Mouse (Mus musculus) CD4-positive naive resting alpha-beta T cell, adult 57 days (primary cell): ENCODE measurements around the gene Gltpd2. TPM values are rescaled to one million over a fixed set of nuclear protein-coding genes. Genes with fewer than 3 reads are reported as not detected.

ENCODE experiments used
- total RNA-seq: library from RNA; stranded (reverse); gene quantifications from one replicate; pipeline ENCODE4 v1.2.4, GENCODE M21; 2023

The Gltpd2 gene
- not detected for total RNA-seq

GRCm38 (mm10) chr11:70518923-70519322, at the start of gene Gltpd2:
Gltpd2 (plus strand) TSS chr11:70519196.

DNA sequence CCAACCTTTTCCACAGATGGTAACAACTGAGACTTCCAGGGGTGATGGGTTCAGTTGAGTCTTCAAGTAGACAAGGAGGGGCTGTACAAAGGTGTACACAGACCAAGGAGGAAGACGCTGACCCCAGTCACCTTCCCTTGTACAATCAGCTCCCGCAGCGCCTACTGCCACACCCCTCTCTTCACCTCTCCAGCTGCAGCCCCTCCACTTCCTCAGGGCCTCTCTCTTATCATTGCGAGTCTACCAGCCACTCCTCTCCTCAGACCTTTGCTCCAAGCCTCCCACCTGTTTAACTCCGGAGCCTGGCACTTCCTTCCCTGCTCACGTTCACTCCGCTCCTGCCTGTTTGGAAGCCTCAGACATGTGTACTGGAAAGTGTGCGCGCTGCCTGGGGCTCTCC, 14.0 kb upstream of the Gltpd2 start, which contains the start of gene Tm4sf5:
Tm4sf5 (plus strand) TSS at position 275 of the 400 bp plus-strand sequence.

DNA sequence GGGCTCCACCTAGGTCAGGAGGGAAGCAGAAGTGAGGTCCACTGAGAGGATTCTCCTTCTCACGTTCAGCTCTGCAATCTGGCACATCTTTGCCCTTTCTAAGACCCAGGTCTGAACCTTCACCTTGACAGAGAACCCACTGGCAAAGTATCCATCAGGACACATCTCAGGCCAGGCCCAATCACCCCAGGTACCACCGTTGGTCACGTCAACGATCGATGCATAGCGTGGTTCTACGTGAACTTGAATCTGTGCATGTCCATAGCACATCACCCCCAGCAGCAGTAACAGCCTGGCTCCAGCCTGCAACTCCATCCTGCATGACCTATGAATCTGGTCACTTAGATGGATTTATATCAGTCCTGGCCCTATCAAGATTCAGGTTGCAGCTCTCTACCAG, 4.7 kb upstream of the Gltpd2 start, which contains the start of gene Vmo1:
Vmo1 (minus strand) TSS at position 329 of the 400 bp plus-strand sequence.

GRCm38 (mm10) chr11:70525184-70525678, 6.2 kb downstream of the Gltpd2 start, which contains the start of gene Psmb6:
Psmb6 (plus strand) TSS chr11:70525367.

GRCm38 (mm10) chr11:70532839-70533238, 13.8 kb downstream of the Gltpd2 start, which contains the start of gene Gm40193:
Gm40193 (minus strand) TSS chr11:70532939.

GRCm38 (mm10) chr11:70539877-70540587, 21.0 kb downstream of the Gltpd2 start, which contains the start of gene Pld2:
Pld2 (plus strand) TSS chr11:70540064.

DNA sequence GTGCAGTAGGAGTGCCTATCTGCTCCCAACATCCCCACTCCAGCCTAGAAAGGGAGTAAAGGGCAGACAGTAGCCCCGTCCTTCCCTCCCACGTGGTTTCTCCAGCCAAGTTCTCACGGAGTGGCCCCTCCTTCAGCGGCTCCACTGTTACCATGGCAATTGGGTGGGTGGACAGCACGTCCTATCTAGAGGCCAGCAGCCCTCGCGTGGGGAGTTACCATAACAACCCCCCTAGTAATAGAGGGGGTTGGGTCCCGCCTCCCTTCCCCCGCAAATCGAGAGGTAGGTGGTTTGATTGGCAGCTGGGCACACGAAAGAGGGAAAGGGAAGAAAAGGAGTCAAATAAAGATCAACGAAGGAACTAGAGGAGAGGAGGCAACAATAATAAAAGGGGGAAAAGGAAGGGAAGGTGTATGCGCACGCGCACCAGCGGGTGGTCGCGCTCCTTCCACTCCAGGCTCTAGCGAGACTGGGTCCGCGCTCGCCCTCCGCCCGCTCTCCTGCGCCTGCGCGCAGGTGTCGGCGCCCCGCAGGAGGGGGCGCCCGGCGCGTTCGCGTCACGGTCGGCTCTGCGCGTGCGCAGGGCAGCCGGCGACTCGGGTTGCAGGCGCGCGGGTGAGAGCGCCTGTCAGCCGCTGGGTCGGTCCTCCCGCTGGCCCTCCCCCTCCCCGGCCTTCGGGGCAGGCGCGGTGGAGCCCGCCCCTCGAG, 43.4 kb downstream of the Gltpd2 start, which contains the start of gene Mink1:
Mink1 (plus strand) TSS at position 595 of the 708 bp plus-strand sequence.

Other genes starting within 250 kb of the Gltpd2 start
- not detected for gene Alox12e, start 196.6 kb upstream of the Gltpd2 start, total RNA-seq
- 0.68 TPM for gene Alox15, start 167.2 kb upstream of the Gltpd2 start, total RNA-seq
- gene Pelp1, start 109.2 kb upstream of the Gltpd2 start, total RNA-seq: 27.0 TPM
- 347 TPM for gene Arrb2, start 86.6 kb upstream of the Gltpd2 start, total RNA-seq
- 39.9 TPM for gene Med11, start 67.3 kb upstream of the Gltpd2 start, total RNA-seq
- gene Zmynd15, start 59.8 kb upstream of the Gltpd2 start, total RNA-seq: 1.1 TPM
- gene Cxcl16, start 59.2 kb upstream of the Gltpd2 start, total RNA-seq: 2.3 TPM
- gene Tm4sf5, start 14.0 kb upstream of the Gltpd2 start, total RNA-seq: 1.5 TPM
- gene Vmo1, start 4.6 kb upstream of the Gltpd2 start, total RNA-seq: not detected
- gene Psmb6, start 6.2 kb downstream of the Gltpd2 start, total RNA-seq: 129 TPM
- gene Gm40193, start 13.7 kb downstream of the Gltpd2 start, total RNA-seq: not detected
- gene Pld2, start 20.9 kb downstream of the Gltpd2 start, total RNA-seq: 7.3 TPM
- gene Mink1, start 43.7 kb downstream of the Gltpd2 start, total RNA-seq: 201 TPM
- 1.0 TPM for gene 4930544D05Rik, start 96.7 kb downstream of the Gltpd2 start, total RNA-seq
- gene Chrne, start 100.0 kb downstream of the Gltpd2 start, total RNA-seq: 3.2 TPM
- not detected for gene Gp1ba, start 119.9 kb downstream of the Gltpd2 start, total RNA-seq
- gene Rnf167, start 128.0 kb downstream of the Gltpd2 start, total RNA-seq: 233 TPM
- 53.6 TPM for gene Slc25a11, start 128.3 kb downstream of the Gltpd2 start, total RNA-seq
- 1,552 TPM for gene Pfn1, start 135.4 kb downstream of the Gltpd2 start, total RNA-seq
- gene Eno3, start 138.0 kb downstream of the Gltpd2 start, total RNA-seq: 29.3 TPM
- gene Spag7, start 150.2 kb downstream of the Gltpd2 start, total RNA-seq: 23.4 TPM
- 37.9 TPM for gene Camta2, start 168.9 kb downstream of the Gltpd2 start, total RNA-seq
- 0.62 TPM for gene Inca1, start 181.0 kb downstream of the Gltpd2 start, total RNA-seq
- 26.1 TPM for gene Kif1c, start 181.4 kb downstream of the Gltpd2 start, total RNA-seq
- gene Zfp3, start 245.0 kb downstream of the Gltpd2 start, total RNA-seq: 2.7 TPM